Mouse (Mus musculus): ENCODE results near the gene Mdfic.

The Mdfic gene

GRCm38 (mm10) chr6:15793602-15794345, 73.3 kb downstream of the Mdfic start:
- no peak for DNase-seq

- no peak for DNase-seq
Measured at GRCm38 (mm10) chr6:15794801-15795200, 74.3 kb downstream of the Mdfic start.

GRCm38 (mm10) chr6:15807382-15807781, 86.9 kb downstream of the Mdfic start:
- no peak for DNase-seq

GRCm38 (mm10) chr6:15825236-15825635, 104.8 kb downstream of the Mdfic start:
- no peak for DNase-seq

GRCm38 (mm10) chr6:15829812-15830211, 109.4 kb downstream of the Mdfic start:
- no peak for DNase-seq

- no peak for DNase-seq
Measured at GRCm38 (mm10) chr6:15830651-15831050, 110.2 kb downstream of the Mdfic start.

- no peak for DNase-seq
Measured at GRCm38 (mm10) chr6:15837695-15838094, 117.2 kb downstream of the Mdfic start.

GRCm38 (mm10) chr6:15839831-15840230, 119.4 kb downstream of the Mdfic start:
- DNase-seq, result no peak

- DNase-seq, result no peak
Measured at GRCm38 (mm10) chr6:15840429-15840828, 120.0 kb downstream of the Mdfic start.

- no peak for DNase-seq
Measured at GRCm38 (mm10) chr6:15841476-15842209, 121.2 kb downstream of the Mdfic start.

- DNase-seq, result no peak
Measured at GRCm38 (mm10) chr6:15843295-15843694, 122.8 kb downstream of the Mdfic start.

GRCm38 (mm10) chr6:15845711-15846342, 125.4 kb downstream of the Mdfic start:
- no peak for DNase-seq
